31 mouse cellular contexts compared by ENCODE assay signal in genomic region chr8:64640599-64640998, GRCm38 (mm10). TPM values are rescaled to one million over a fixed set of nuclear protein-coding genes. Genes with fewer than 3 reads are reported as not detected.
DNase-seq lines count a peak whose midpoint lies in the region; ATAC-seq and TF ChIP-seq lines count a peak whose summit lies in the region.
"Had no signal": no experiment of that assay in that cellular context is flagged by ENCODE, and none has a peak within 500 bp of the region (broad histone marks: within the 10 kb centered on the region; RNA-seq: fewer than 3 reads in every experiment).

No protein-coding gene starts in this region.

- no peak for TF ChIP-seq CTCF in layer of hippocampus, adult 2 months (conservative IDR thresholded peaks at IDR 0.05)
- TF ChIP-seq CTCF in midbrain, postnatal 0 days (IDR thresholded peaks at IDR 0.05): no peak

- no peaks in the 10 kb centered on the region for H3K27me3 ChIP-seq in midbrain, postnatal 0 days (ENCODE audit: insufficient read depth, low read length)
- no peaks in the 10 kb centered on the region for H3K27me3 ChIP-seq in midbrain, embryonic 14.5 days (ENCODE audit: control insufficient read depth, insufficient read depth, low read length)
- H3K27me3 ChIP-seq: CH12.LX; heart, embryonic 12.5 days; hindbrain, embryonic 13.5 days; limb, embryonic 15.5 days; liver, embryonic 13.5 days; megakaryocyte, embryonic 14.5 days; neural tube, embryonic 15.5 days had no signal

- H3K9me3 ChIP-seq in midbrain, postnatal 0 days (ENCODE audit: low read length): no peaks in the 10 kb centered on the region
- H3K9me3 ChIP-seq in midbrain, embryonic 14.5 days (ENCODE audit: control insufficient read depth, low read length): no peaks in the 10 kb centered on the region
- H3K9me3 ChIP-seq: heart, embryonic 12.5 days; hindbrain, embryonic 13.5 days; limb, embryonic 10.5 days; limb, embryonic 15.5 days; liver, embryonic 13.5 days; neural tube, embryonic 15.5 days had no signal

- no peak overlapping the region for H3K4me2 ChIP-seq in midbrain, postnatal 0 days (ENCODE audit: low read depth, low read length, poor library complexity, severe bottlenecking)
- no peak overlapping the region for H3K4me2 ChIP-seq in midbrain, embryonic 14.5 days (ENCODE audit: low read length)
- H3K4me2 ChIP-seq: heart, embryonic 12.5 days; hindbrain, embryonic 13.5 days; limb, embryonic 15.5 days; liver, embryonic 13.5 days; neural tube, embryonic 15.5 days had no signal

- peak overlapping the region; percentile 93 for H3K27ac ChIP-seq in layer of hippocampus, adult 2 months
- peak overlapping the region; percentile 43; the same call in 1 of the 2 replicates for H3K27ac ChIP-seq in midbrain, postnatal 0 days (ENCODE audit: low read depth, low read length)
- no peak overlapping the region; the same call in 1 of the 2 replicates for H3K27ac ChIP-seq in midbrain, embryonic 14.5 days (replicated peaks; ENCODE audit: low read depth, low read length)
- H3K27ac ChIP-seq: hindbrain, embryonic 13.5 days; limb, embryonic 10.5 days; limb, embryonic 15.5 days; liver, embryonic 13.5 days; neural tube, embryonic 15.5 days had no signal

- no peak for ATAC-seq in midbrain, postnatal 0 days (ENCODE audit: low FRiP score)
- no peak; the same call in 1 of the 2 replicates for ATAC-seq in midbrain, embryonic 14.5 days (ENCODE audit: low FRiP score, low TSS enrichment)
- ATAC-seq: inflammation-experienced regulatory T-cells, adult 6 months; lung, postnatal 0 days had no signal

- no peak overlapping the region for H3K9ac ChIP-seq in midbrain, postnatal 0 days (replicated peaks; ENCODE audit: low read length, poor library complexity, severe bottlenecking)
- no peak overlapping the region for H3K9ac ChIP-seq in midbrain, embryonic 14.5 days (replicated peaks; ENCODE audit: low read length)
- H3K9ac ChIP-seq: heart, embryonic 12.5 days; hindbrain, embryonic 13.5 days; limb, embryonic 15.5 days; liver, embryonic 13.5 days; neural tube, embryonic 15.5 days had no signal

- DNase-seq in cerebellum, adult 11-12 months: peak; percentile 1
- no peak for DNase-seq in cerebellum, adult 9-11 months
- no peak for DNase-seq in layer of hippocampus, adult 2 months (ENCODE audit: low spot score in 2 of 2)
- no peak for DNase-seq in layer of hippocampus, postnatal 14 days (ENCODE audit: low spot score in 2 of 2)
- DNase-seq in midbrain, postnatal 0 days (ENCODE audit: low spot score): no peak
- DNase-seq in midbrain, embryonic 14.5 days: no peak
- DNase-seq in T-cell, adult 2 months (ENCODE audit: low spot score): no peak
- DNase-seq: adrenal gland, postnatal 10 days; cerebellum, adult 11 months; cerebellum, postnatal 10 days; gastrocnemius, postnatal 25 days; heart, adult 11 months; heart, postnatal 4 days; kidney, adult 11 months; kidney, postnatal 14 days; liver, embryonic 13.5 days; lung, adult 18-20 months; lung, postnatal 4 days; retina, postnatal 1 day; right cerebral cortex, postnatal 14 days had no signal

- no peaks in the 10 kb centered on the region for H3K36me3 ChIP-seq in midbrain, postnatal 0 days (ENCODE audit: insufficient read depth, low read length)
- no peaks in the 10 kb centered on the region for H3K36me3 ChIP-seq in midbrain, embryonic 14.5 days (ENCODE audit: control insufficient read depth, insufficient read depth, low read length)
- H3K36me3 ChIP-seq: heart, embryonic 12.5 days; limb, embryonic 10.5 days; limb, embryonic 15.5 days; liver, embryonic 13.5 days; neural tube, embryonic 15.5 days had no signal

- 33% methylated on average over 1 of the region's 1 CpGs for WGBS in midbrain, postnatal 0 days
- 26% methylated on average over 1 of the region's 1 CpGs for WGBS in midbrain, embryonic 14.5 days

- no peak overlapping the region for H3K4me3 ChIP-seq in layer of hippocampus, adult 2 months
- H3K4me3 ChIP-seq in midbrain, postnatal 0 days (ENCODE audit: low read depth, low read length): no peak overlapping the region
- H3K4me3 ChIP-seq in midbrain, embryonic 14.5 days (replicated peaks; ENCODE audit: low read depth, low read length): no peak overlapping the region
- H3K4me3 ChIP-seq: erythroblast, embryonic 14.5 days; heart, embryonic 12.5 days; hindbrain, embryonic 13.5 days; limb, embryonic 10.5 days; limb, embryonic 15.5 days; liver, embryonic 13.5 days; megakaryocyte, embryonic 14.5 days; neural tube, embryonic 15.5 days had no signal

- H3K4me1 ChIP-seq in midbrain, postnatal 0 days (ENCODE audit: insufficient read depth, low read length): 0 out of 2 replicates have a peak, but pooled peaks cover 2% of the 10 kb centered on the region
- peaks cover 7% of the 10 kb centered on the region; the same call in 1 of the 2 replicates for H3K4me1 ChIP-seq in midbrain, embryonic 14.5 days (ENCODE audit: control insufficient read depth, insufficient read depth, low read length)
- H3K4me1 ChIP-seq: limb, embryonic 10.5 days; limb, embryonic 15.5 days; liver, embryonic 13.5 days; megakaryocyte, embryonic 14.5 days had no signal

RNA-seq across cellular contexts. Expression of gene Cpe, which starts 52.3 kb away (rescaled TPM):
- total RNA-seq in layer of hippocampus, adult 2 months (2021): 1,000 to 10,000 TPM; 2,581 to 2,789 TPM
- total RNA-seq in layer of hippocampus, postnatal 14 days (2021): 1,000 to 10,000 TPM; 3,147 to 3,263 TPM
- total RNA-seq in midbrain, postnatal 0 days (2014; rRNA removed): 974 and 976 TPM in 2 replicates
- polyA plus RNA-seq in midbrain, postnatal 0 days (2015; fragmentation: Nextera tagmentation; extraction: Ambion mirVana): 1,518 and 1,519 TPM in 2 replicates
- polyA plus RNA-seq in midbrain, embryonic 14.5 days (2014; fragmentation: Nextera tagmentation; extraction: Ambion mirVana): 911 and 915 TPM in 2 replicates
- total RNA-seq: common myeloid progenitor, adult 5-6 weeks had no signal
- polyA plus RNA-seq: erythroblast, embryonic 14.5 days had no signal
